Mouse (Mus musculus): Measurements from ENCODE around the gene Ncor1.
A peak's percentile ranks its signal among the peaks of the same experiment; 100 is the strongest.
"Not testable (repeated sequence)": the region's sequence is repeated elsewhere in the genome, so short reads cannot be mapped to it uniquely, and the experiment has no call there.

Ncor1 gene

DNA sequence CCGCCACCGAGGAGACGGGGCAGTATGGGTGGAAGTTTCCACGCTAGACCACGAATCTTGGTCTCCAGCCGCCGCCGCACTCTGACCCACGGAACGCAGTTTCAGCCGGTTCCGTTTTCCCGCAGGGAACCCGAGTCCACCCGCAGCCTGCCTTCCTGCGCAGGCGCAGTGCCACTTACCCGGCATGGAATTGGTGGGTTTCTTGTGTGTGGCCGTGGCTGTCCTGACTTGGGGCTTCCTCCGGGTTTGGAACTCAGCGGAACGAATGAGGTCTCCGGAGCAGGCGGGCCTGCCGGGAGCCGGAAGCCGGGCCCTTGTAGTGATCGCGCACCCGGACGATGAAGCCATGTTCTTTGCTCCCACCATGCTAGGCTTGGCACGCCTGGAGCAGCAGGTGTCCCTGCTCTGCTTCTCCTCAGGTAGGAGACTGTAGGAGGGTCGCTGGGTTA, at the start of gene Ncor1, which contains the start of gene Pigl:
Ncor1 (minus strand) TSS at position 266 of the 449 bp plus-strand sequence.
Pigl (plus strand) TSS at position 185 of the 449 bp plus-strand sequence.
- peak; percentile 78 for DNase-seq (ENCODE audit: low spot score)

DNA sequence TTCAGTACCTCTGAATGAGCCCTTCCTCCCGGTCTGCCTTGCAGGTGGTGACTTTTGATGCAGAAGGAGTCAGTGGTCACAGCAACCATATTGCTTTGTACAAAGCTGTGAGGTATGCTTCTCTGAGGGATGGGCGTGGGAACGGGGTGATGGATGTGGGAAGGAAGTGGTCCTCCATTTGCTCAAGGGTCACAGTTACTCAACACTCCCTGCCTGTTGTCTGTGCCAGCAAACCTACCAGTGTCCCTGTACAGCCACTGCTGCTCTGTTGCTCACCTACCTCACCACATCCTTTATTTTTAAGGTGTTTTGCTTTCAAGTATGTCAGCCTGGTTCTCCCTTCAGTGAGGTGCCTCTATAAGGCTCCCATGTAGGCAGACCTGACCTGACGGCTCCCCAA, 49.3 kb upstream of the Ncor1 start:
- no peak for DNase-seq (ENCODE audit: low spot score)

DNA sequence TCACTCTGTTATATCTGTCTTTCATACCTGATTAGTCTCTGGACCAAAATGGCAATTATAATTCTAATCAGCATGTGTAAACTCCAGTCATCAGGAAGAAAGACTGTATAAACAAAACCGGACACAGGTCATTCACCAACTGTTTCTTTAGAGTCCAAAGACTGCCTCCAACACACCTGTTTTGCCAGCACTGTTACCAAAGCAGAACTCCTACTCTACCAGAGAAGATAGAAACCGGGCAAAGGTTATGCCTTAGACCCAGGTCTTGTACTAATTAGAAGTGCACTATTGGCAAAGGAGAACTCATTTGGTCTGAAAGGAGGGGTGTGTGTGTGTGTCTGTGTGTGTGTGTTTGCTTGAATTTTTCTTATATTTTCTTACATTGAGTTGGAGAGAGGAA, 42.2 kb upstream of the Ncor1 start:
- DNase-seq (ENCODE audit: low spot score): no peak

DNA sequence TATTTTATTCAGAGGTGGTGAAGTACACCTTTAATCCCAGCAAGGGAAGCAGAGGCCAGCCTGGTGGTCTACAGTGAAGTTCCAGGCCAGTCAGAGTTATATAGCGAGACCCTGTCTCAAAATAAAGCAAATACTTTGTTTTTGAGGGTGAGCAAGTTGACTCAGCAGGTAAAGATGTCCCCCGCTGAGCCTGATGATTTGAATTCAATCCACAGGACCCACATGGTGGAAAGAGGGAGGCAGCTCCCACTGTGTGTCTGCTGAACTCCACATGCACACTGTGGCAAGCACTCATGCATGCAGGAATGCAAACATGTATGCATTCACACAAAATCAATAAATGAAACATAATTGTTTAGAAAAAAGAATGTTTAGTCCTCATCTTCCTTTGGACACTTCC, 40.5 kb upstream of the Ncor1 start:
- no peak for DNase-seq (ENCODE audit: low spot score)

DNA sequence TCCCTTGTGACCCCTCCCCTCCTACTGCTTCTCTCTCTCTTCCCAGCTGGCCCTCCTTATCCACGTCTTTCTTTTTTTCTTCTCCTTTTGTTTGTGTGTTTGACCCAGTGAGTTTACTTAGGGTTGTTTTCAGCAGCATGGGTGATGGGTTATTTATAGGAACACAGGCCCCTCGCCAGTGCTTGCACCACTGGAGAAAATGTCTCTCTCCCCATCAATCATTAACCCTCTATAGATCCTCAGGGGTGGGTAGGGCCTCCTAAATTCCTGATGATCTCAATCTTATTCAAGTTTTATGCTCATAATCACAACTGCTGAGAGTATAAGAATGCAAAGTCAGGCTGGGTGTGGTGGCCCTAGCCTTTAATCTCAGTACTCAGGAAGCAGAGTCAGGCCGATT, 38.8 kb upstream of the Ncor1 start:
- no peak for DNase-seq (ENCODE audit: low spot score)

DNA sequence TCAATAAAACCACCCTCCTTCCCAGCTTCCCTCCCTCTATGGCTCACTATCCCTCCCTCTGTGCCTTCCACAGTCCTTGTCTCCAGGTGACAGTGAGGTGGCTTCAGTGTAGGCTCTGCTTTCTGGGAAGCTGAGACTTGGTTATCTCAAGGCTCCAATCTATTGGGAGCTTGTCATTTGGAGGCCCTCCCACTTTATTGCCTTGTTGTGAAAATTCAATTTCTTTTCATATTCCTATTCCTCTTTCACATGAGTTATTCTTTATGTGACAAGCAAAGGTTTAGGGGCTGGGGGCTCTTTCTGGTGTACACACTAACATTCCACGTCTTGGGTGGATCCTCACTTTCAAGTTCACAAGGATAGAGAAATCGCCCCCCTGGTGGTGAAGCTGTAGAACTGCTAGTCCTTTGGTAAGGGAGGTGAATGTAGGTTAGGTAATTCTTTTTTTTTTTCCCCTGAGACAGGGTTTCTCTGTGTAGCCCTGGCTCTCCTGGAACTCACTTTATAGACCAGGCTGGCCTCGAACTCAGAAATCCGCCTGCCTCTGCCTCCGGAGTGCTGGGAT, 37.9 kb upstream of the Ncor1 start:
- DNase-seq (ENCODE audit: low spot score): peak; percentile 54

DNA sequence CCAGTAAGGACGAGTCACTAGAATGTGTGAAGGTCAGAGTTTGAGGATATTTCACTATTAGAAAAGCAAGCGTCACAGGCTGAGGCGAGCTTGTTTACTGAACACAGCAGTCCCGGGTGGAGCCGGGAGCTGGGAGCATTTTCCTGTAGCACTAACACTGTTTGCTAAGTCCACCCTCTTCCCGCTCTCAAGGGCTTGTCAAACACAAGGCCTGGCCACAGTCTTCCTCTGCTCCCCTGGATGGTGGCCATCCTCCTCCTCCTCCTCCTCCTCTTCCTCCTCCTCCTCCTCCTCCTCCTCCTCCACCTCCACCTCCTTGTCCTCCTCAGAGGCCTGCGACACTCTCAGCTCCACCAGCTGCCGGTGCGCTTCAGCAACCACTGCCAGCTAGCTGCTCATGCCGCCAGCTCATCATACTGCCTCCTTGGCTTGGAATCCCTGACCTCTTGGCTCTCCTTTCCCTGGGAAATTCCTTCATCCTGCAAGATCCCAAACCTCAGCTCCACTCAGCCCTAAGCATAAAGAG, 37.0 kb upstream of the Ncor1 start:
- no peak for DNase-seq (ENCODE audit: low spot score)

DNA sequence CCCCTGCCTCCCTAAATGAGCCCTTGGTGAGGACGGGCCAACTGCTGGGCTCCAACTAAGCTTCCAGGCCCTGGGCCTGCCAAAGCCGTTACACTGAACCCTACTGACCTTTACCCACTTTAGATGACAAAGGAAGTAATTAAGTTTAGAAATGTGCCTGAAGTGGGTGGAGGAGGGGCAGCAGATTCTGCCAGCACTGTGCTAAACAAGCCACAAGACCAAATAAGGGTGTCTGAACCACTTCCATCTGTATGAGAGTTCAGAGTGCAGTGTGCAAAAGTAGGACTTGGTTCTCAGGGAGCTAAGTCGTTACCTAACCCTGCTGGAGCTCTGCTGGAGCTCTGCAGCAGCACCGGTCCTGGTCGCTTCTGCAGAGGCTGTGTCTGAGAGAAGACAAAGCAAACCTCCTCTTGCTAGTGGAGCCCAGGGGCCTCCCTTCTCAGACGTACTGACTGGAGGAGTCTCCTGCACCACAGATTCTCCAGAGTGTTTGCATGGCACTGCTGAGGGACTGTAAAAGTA, 36.5 kb upstream of the Ncor1 start:
- DNase-seq (ENCODE audit: low spot score): no peak

DNA sequence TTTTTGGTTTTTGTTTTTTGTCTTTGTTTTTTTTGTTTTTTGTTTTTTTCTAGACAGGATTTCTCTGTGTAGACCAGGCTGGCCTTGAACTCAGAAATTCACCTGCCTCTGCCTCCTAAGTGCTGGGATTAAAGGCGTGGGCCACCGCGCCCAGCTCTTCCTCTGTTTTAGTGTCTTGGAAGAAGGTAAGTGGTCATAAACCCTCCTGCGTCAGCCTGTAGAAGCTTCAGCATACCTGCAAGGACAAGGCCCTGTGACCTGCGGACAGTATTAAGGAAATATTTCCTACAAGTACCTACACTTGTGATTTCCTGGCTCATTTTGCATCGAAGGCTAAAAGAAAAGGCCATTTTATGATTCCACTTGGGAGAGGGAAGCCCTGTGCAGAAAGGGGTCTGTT, 35.4 kb upstream of the Ncor1 start:
- DNase-seq (ENCODE audit: low spot score): no peak

DNA sequence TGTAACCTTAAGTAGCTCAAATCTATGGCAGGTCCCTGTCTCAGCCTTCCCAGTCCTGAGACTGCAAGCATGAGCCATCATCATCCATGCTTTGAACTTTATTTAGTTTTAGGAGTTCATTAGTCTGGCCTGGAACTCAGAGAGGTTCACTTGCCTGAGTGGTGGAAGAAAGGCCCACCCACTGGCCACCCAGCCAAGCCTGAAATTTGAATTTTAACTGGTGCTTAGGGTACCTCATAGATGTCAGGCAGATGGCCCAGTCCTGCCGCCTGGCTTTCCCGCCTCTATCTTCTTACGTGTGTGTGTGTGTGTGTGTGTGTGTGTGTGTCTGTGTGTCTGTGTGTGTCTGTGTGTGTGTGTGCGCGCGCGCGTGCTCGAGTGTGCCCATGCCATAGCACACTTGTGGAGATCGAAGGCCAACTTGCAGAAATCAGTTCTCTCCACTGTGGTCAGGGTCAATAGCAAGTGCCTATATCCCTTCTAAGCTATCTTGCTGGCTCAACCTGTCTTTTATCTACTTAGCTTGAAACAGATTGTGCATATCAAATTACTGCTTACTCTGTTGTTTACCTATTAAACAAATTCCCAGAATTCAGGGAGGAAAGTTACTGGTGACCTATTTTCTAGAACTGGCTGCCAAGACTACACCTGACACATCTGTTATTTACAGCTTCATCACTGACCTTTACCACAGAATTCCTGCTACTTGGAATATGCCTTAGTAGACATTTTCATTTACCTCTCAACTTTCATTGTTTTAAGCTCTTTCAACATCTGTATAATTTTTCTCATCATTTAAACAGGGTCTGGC, 29.4 kb upstream of the Ncor1 start:
- DNase-seq (ENCODE audit: low spot score): no peak

DNA sequence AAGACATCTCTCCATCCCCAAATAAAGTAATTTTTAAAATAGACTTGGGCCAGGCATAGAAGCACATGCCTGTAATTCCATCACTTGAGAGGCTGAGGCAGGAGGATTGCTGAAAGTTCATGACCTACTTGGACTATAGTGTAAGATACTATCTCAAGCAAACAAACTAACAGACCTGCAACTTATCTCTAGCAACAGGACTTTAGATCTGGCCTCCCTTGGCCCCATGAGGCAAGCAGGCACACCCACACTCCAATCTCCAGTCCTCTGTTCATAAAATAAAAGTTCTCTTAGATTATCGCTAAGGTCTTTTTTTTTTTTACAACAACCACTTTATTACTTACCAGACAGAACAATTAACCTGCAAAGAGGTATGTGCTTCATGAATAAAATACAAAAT, 28.6 kb upstream of the Ncor1 start:
- DNase-seq (ENCODE audit: low spot score): no peak

DNA sequence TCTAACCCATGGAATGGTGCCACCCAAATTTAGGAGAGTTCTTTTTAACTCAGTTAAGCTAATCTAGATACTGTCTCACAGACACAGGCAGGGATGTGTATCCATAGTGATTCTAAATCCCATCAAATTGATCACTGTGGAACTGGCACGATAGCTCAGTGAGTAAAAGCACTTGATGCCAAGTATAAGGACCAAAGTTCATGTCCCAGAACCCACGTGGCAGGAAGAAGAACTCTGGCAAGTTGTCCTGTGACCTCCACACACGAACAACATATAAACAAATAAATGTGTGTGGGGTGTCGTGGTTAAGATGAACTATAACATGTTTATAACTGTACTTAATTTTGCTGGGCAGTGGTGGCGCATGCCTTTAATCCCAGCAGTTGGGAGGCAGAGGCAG, 21.2 kb upstream of the Ncor1 start:
- no peak for DNase-seq (ENCODE audit: low spot score)

DNA sequence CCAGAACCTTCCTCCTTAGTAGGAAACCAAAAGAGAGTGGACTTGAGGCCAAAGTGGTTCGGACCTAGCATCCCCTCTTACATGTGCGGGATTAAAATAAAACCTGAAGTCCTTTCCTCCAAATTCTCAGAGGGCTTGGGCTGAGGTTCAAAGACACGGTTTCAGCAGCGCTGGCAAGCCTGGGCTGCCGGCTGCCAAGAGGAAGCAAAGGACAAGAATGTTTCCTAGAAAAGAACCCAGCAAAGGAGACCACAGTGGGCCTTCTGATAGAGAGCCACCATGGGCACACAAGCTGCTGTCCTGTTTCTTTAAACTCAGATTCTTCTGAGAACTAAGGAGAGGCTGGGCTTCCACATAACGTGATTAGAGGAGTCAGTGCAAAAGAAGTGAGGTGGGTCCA, 20.6 kb upstream of the Ncor1 start:
- DNase-seq (ENCODE audit: low spot score): no peak

DNA sequence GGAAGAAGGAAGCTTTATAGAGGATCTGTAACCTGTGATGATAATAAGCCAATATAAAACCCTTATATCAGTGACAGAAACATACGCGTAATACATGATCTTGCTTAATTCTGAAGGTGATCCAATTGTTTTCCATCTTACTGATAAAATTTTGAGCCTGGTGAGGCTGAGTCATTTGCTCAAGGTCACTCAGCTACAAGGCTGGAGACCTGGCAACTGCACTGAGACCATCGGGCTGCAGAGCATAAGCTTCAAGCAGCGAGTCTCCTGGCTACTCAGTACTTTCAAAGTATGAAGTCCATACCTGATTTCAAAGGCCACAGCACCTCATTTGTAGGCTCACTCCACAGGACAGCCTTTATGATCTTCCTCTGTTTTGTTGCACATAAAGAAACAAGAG, 17.8 kb upstream of the Ncor1 start:
- no peak for DNase-seq (ENCODE audit: low spot score)

DNA sequence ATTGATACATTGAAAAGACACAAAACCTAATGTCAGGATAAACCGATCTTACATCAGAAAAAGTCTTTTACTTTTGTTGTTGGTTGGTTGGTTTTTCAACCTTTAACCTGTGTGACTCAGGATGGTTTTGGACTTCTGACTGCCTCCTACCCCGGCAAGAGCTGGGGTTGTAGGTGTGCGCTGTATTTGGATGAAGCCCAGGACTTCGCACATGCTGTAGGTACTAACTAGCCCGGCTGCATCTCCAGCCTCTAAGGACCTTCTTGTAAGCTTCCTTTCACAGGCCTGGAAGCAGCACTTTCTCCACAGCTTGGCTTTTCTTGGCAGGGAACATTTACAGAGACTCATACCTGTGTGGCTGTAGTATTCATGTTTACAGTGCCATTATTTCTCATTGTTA, 15.2 kb upstream of the Ncor1 start:
- DNase-seq (ENCODE audit: low spot score): no peak

DNA sequence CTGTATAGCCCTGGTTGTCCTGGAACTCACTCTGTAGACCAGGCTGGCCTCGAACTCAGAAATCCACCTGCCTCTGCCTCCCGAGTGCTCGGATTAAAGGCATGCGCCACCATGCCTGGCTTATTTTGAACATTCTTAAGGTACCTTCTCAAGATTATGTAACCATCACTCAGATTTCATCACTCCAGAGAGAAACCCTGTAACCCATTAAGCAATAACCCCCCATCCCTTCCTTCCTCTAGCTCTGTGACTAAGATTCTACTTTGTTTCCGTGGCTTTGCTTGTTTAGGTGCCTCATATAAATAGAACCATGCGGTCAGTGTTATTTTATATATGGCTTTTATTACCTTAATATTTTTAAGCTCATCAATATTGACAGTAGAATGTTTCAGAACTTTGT, 12.1 kb upstream of the Ncor1 start:
- no peak for DNase-seq (ENCODE audit: low spot score)

DNA sequence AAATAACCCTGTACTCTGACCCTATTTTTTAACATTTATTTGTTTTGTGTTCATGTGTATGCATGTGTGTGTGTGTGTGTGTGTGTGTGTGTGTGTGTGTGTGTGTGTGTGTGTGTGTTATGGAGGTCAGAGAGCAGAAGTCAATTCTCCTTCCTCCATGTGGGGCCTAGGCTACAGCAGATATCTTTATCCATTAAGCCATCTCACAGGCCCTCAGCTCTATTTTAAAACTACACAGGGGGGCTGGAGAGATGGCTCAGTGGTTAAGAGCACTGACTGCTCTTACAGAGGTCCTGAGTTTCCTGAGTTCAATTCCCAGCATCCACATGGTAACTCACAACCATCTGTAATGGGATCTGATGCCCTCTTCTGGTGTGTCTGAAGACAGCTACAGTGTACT, 8.9 kb upstream of the Ncor1 start:
- not testable (repeated sequence) for DNase-seq (ENCODE audit: low spot score)

DNA sequence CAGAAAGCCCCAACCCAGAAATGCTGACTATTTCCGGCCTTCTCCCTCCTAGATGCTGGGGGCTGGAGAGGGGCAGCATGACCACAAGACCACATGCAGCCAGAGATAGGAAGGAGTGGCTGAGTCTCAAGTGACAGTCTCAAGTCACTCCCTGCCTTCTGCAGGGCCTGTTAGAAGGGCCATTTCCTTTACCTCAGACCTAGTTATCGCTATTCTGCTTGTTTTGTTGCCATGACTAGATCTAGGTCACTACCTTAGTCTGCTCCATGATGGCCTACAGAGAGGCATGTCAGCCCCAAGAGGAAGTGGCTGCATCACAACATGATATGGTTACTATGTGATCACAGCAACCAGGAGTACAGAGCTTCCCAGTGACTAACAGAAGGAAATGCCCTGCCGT, 8.2 kb upstream of the Ncor1 start:
- peak; percentile 45 for DNase-seq (ENCODE audit: low spot score)

DNA sequence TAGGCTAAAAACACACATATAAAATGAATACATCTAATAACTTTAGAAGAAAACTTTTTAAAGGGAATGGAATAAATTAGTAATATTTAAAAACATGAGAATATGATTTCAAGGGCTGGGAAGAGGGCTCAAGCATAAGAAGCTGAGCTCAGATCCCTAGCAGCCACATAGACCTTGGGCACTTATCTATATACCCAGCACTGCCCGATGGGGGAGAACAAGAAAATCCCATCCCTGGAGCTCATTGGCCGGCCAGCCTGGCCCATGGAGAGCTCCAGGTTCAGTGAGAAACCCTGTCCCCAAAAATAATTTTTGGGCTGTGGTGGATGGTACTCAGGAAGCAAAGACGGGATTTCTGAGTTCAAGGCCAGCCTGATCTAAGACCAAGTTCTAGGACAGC, 7.5 kb upstream of the Ncor1 start:
- no peak for DNase-seq (ENCODE audit: low spot score)

DNA sequence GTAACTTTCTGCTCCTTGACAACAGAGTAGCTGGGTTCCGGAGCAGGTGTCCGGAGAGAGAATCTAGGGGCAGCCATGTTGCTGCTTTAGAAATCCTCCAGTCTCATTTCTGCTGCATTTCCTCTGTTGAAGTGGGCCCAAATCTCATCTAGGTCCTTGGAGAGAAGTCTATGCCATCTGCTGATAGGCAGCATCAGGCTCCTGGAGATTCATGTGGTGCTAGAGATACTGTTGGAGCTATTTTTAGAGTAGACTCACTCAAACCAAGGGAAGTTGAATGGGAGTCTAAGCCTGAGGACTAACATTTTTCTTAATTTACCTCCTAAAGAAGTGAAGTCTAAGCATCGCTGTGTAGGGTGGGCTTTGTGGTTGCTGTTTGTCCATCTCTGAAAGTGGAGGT, 6.4 kb upstream of the Ncor1 start:
- peak; percentile 73 for DNase-seq (ENCODE audit: low spot score)

DNA sequence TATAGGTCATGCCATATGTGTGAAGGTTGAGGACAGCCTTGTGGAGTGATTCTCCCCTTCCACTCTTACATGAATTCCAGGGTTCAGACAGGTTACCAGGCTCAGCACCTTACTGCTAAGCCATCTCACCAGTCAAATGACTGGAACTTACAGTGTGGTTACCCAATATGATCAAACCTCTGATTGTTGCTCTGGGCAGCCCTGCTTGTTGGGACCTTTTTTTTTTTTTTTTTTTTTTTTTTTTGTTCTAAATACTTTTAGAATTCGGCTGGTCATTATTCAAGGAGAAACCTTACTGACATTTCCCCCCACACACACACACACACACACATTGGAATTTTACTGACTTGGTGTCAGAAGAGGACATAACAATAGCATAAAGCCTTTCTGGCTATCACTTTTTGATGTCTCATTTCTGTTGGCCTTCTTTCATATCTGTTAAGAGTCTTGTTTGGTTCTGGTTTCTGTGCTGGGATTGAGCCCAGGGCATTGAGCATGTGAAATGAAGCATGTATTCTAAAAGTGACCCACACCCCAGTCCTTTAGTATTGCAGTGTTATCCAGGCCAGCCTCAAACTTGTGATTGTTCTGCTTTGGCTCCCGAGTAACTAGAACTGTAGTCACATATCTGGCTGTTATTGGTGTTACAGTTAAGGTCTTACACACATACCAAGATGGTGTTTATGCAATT, 5.0 kb upstream of the Ncor1 start:
- no peak for DNase-seq (ENCODE audit: low spot score)

DNA sequence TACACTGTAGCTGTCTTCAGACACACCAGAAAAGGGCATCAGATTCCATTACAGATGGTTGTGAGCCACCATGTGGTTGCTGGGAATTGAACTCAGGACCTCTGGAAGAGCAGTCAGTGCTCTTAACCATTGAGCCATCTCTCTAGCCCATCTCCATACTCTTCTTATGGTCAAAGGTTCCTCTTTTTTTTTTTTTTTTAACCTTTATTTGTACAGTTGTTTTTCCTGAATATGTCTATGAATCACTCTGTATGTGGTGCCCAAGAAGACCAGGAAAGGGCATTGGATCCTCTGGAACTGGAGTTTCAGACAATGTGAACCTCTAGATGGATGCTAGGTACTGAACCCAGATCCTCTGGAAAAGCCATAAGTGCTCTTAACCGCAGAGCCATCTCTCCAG, 4.2 kb upstream of the Ncor1 start:
- DNase-seq (ENCODE audit: low spot score): not testable (repeated sequence)

DNA sequence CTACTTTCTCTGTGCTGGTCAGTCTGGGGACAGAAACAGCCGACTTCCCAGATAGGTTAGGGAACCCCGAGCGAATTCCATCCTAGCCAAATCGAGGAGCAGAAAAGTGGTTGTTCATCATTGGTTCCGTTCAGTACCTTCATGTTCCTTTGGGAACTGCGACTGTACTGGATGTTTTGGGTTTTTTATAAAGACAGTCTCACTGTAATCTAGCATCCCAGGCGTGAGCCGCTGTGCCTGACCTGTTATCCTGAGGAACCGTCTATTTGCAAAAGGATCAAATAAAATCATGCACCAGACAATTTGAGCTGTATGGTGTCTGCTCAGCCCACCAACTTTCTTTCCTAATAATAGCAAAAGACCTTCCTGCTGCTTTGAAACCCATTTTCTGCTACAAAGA, 439 bp upstream of the Ncor1 start:
- DNase-seq (ENCODE audit: low spot score): peak; percentile 52
